Mouse (Mus musculus) G1E-ER4 (cell line): ENCODE data around the gene B4galt1. TPM values are rescaled to one million over a fixed set of nuclear protein-coding genes. Genes with fewer than 3 reads are reported as not detected.

Experiments used
- GATA1 ChIP-seq: IDR thresholded peaks from one replicate; pipeline ENCODE4 v1.8.0; 2012; ENCODE audit warnings: low read length, inconsistent platforms
- polyA plus RNA-seq: library from polyadenylated mRNA; stranded (reverse); fragments of >175 nt; gene quantifications from 2 replicates; pipeline ENCODE4 v1.2.3, GENCODE M21; 2012

The B4galt1 gene
- 29.2 and 29.9 TPM in 2 replicates for polyA plus RNA-seq

DNA sequence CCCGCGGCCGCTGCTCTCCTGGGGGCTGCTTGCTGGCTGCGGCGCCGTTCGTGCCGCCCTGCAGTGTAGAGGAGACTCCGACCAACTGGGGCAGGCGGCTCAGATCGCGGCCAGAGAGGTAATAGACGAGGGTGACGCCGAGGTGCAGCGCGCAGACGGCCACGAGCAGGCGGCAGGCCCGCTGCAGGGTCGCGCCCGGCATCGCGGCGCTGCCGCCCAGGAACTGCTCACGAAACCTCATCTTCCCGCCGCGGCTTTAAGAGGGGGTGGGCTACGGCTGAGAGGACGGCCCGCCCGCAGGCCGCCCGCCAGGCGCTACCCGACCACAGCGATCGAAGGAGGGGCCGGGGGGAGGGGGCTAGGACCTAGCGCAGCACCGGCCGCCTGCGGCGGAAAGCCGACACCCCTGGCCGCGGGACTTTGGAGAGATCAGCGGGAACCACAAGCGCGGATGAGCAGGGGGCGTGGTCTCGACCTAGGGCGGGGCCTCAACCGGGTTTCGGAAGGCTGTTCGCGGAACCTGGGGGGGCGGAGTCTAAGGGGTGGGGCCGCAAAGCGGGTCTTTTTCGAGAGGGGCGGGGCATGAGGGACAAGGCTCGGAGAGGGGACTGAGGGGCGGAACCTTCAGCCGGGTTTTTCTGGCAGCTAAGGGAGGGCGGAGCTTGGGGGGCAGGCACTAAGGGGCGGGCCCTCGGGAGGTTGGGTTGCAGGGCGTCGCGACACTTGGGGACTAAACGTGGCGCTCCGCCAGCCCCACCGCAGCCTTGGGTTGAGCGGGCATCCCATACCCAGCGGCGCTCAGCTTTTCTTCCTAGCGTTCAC lies at the start of gene B4galt1:
Gene B4galt1, minus strand, starts transcription at position 441 of the 822 bp plus-strand sequence.
- TF ChIP-seq GATA1 = no peak

DNA sequence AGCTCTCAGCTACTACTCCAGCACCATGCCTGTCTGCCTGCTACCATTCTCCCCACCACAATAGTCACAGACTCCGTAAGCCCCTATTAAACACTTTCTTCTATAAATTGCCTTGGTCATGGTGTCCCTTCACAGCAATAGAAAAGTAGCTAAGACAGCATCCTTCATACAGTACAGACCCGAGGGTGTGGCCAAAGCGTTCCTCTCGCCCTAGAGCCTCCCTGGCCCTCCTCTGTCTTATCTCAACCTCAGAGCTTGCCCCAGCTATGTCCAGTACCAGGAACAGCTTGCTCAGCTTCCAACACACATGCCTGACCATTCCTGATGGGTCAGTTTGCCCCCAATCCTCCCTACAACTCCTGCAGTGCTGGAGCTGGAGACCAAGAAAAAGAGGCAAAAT lies 46.8 kb upstream of the B4galt1 start:
- no peak for TF ChIP-seq GATA1

GRCm38 (mm10) chr4:40900071-40900470 lies 46.3 kb upstream of the B4galt1 start:
- TF ChIP-seq GATA1 = no peak

- no peak for TF ChIP-seq GATA1
These were observed 45.5 kb upstream of the B4galt1 start for GRCm38 (mm10) chr4:40899264-40899663.

DNA sequence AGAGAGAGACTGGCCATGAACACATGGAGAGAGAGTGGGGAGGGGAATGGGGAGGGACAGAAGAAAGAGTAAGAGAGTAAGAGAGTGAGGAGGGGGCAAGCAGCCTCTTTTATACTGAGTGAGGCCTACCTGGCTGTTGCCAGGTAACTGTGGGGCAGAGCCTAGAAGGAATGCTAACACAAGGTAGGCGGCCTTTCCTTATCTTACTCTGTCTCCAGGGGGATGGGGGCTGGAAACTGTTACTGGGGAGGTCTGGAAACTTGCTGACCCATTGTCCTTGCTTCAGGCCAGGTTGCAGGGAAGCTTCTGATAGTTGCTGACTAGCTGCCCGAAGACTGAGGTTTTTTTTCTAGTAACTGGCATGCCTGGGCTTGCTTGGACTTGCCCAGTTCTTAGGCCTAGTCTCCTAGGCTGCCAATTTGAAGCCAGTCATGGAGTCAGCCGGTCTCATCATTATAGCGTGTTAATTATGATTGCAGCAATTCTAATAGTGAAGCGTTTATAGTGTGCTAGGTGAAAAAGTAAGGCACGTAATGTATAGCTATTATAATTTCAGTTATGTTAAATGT lies 44.8 kb upstream of the B4galt1 start:
- TF ChIP-seq GATA1 = no peak

- no peak for TF ChIP-seq GATA1
These were observed 41.8 kb upstream of the B4galt1 start for GRCm38 (mm10) chr4:40895646-40896045.

- TF ChIP-seq GATA1 = no peak
These were observed 41.3 kb upstream of the B4galt1 start for GRCm38 (mm10) chr4:40895118-40895517.

DNA sequence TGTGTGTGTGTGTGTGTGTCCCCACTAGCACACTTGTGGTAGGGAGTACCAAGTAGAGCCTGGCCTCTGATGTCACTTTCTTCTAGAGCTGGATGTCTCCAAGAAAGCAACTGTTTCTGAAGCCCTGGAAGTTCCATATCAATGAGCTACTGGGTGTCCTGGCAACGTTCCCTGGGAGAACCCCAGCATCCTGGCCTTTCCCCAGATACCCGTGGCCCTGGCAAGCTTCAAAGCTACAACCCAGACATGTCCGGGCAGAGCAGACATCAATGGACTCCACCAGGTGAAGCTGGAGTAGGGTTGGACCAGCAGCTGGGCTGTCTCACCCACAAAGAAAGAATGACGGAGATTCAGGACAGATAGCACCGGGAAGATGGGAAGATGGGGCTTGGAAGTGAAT lies 37.4 kb upstream of the B4galt1 start:
- no peak for TF ChIP-seq GATA1

DNA sequence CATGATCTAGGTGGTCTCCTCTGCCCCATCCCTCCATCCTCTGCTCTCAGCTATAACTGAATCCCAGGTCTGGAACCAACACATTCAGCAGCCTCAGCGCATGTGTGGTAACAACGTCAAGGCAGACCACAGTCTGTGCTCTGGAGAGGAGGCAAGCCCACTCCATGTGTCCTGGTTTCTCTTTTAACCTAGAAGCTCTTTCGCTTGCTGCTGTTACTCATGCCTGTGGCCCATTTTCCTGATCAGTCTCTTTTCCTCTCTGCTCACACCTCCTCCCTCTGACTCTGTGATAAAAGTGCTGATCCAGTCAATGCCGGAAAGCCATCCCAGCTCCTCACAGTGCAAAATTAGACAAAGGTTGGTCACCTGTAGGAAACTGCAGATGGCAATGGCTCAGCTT lies 36.2 kb upstream of the B4galt1 start:
- no peak for TF ChIP-seq GATA1

DNA sequence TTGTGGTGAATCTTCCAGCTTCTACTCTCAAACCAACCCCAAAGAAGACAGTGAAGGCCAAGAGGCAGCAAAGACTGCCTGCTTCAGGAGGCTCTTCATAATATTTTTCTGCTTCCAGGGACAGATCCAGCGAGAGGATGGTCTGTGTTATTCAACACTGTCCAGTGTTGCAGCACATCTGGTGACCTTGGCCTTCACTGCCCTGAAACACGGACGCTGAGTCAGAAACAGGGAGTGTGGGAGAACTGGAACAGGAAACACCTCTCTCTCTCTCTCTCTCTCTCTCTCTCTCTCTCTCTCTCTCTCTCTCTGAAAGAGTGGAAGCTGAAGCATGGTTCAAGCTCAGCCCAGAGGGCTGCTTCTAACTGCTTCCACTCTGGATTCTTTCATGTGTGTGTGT lies 35.4 kb upstream of the B4galt1 start:
- TF ChIP-seq GATA1 = no peak

DNA sequence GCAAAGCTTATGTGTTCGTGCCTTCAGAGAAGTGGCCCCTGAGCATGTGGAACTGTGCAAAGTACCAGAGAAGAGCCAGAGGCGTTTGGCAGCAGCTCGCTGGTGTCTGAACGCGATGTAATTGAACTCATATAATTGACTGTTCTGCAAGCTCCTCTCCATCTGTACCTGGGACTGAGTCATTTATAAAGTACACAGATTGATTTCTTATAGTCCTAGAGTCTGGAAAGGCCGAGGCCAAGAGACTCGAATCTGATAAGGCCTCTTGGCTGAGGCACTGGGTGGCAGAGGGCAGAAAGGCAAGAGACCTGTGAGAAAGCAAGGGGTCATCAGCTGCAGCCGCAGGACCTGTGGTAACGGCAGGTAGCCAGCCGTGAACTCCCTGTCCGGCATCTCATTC lies 35.0 kb upstream of the B4galt1 start:
- no peak for TF ChIP-seq GATA1

DNA sequence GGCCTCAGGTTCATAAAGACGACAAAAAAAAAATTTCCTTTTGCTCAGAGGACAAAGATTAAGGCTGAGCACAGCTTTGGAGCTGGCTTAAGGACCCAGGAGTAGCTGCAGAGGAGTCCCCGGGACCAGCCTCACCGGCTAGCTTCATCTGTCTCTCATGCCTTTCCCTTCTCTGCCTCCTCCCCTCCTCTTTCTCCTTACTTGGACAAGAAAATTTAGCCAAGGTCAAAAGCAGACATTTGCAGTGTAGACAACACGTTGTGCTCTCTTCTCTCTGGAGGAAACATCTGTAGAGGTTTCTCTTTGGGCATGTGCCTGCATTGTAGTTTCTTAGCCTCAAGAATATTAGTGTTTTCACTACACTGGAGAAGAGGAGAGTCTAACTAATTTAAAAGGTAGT lies 32.1 kb upstream of the B4galt1 start:
- TF ChIP-seq GATA1 = no peak

DNA sequence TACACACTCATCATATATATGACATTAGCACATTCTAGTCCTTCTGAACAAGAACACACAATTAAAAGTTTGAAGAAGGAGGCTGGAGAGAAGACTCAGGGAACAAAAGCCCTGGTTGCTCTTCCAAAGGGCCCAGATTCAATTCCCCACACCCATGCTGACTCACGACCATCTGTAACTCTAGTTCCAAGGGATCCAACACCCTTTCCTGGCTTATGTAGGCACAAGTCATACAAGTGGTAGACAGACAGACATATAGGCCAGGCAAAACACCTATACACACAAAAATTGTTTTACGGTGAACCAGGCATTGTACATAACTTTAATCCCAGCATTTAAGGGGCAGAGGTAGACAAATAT lies 31.3 kb upstream of the B4galt1 start:
- no peak for TF ChIP-seq GATA1

- no peak for TF ChIP-seq GATA1
These were observed 30.7 kb upstream of the B4galt1 start for GRCm38 (mm10) chr4:40884282-40885165.

- no peak for TF ChIP-seq GATA1
These were observed 29.4 kb upstream of the B4galt1 start for GRCm38 (mm10) chr4:40883200-40883599.

DNA sequence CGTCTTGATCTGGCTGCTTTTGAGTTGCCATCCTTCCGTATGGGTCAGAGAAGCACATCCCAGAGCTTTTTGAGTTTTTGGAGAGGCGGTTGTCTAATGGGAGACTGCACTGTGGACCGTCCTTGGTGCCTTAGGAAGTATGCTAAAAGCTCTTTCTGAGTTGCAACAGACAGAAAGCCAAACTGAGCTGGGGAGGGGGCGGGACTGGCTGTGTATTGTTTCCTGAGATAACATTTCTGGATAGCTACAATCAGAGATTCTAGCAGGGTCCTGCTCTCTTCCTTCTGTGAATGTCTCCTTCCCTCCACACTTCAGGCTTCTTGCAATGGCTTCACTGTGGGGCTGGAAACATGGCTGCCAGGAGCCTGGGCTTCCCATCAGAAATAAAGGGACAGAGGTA lies 23.7 kb upstream of the B4galt1 start:
- no peak for TF ChIP-seq GATA1

GRCm38 (mm10) chr4:40876814-40877371 lies 23.1 kb upstream of the B4galt1 start:
- TF ChIP-seq GATA1 = no peak
